In the genomic region with DNA sequence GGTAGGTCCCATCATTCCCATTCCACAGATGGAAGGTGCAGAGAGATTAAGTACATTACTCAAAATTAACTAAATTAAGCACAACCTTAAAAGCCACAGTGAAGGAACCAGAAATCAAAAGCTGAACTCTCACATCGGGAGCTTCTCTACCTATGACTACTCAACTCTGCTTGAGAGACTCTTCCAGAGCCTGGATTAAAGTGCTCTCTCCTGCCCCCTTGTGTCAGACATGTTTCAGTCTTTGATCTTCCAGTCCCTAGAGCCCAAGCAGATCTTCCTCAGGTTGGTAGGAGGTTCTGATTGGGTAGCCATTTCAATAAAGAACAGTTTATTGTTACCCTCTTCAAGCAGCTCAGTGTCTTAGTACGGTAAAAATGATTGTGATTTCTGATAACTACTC, we compare ENCODE assay signal across 10 mouse cellular contexts. TPM values are rescaled to one million over a fixed set of nuclear protein-coding genes. Genes with fewer than 3 reads are reported as not detected.
DNase-seq lines count a peak whose midpoint lies in the region; ATAC-seq and TF ChIP-seq lines count a peak whose summit lies in the region.
"Had no signal": no experiment of that assay in that cellular context is flagged by ENCODE, and none has a peak within 500 bp of the region (broad histone marks: within the 10 kb centered on the region; RNA-seq: fewer than 3 reads in every experiment).

No protein-coding gene starts in this region.

- no peaks in the 10 kb centered on the region for H3K79me3 ChIP-seq in C2C12 (ENCODE audit: low read depth)

- H3K4me2 ChIP-seq in forebrain, embryonic 11.5 days (ENCODE audit: low read depth, low read length, severe bottlenecking) = no peak overlapping the region
- H3K4me2 ChIP-seq: heart, embryonic 15.5 days; neural tube, embryonic 12.5 days had no signal

- peak; percentile 54 for DNase-seq in forebrain, embryonic 11.5 days (ENCODE audit: low spot score)
- no peak for DNase-seq in forebrain, embryonic 10.5 days (ENCODE audit: extremely low spot score, low spot score)
- DNase-seq in frontal cortex, adult 2 months (ENCODE audit: extremely low spot score in 1 of 2, low spot score in 1 of 2) = peak; percentile 18 to 88
- DNase-seq in kidney, postnatal 4 days = peak; percentile 50 to 66
- DNase-seq in lung, postnatal 36 days = peak; percentile 92
- DNase-seq in splenic B cell, adult 2 months (ENCODE audit: low read depth, low spot score) = peak; percentile 92

- H3K36me3 ChIP-seq in forebrain, embryonic 11.5 days (ENCODE audit: control insufficient read depth, insufficient read depth, low read length) = no peaks in the 10 kb centered on the region
- H3K36me3 ChIP-seq in forebrain, embryonic 10.5 days (replicated peaks) = no peaks in the 10 kb centered on the region
- H3K36me3 ChIP-seq in C2C12 (ENCODE audit: control insufficient read depth, insufficient read depth) = no peaks in the 10 kb centered on the region
- H3K36me3 ChIP-seq in splenic B cell, adult 2 months (ENCODE audit: control insufficient read depth, insufficient read depth, low read length, poor library complexity, severe bottlenecking) = no peaks in the 10 kb centered on the region
- H3K36me3 ChIP-seq: heart, embryonic 15.5 days; neural tube, embryonic 12.5 days had no signal

- no peaks in the 10 kb centered on the region for H3K4me1 ChIP-seq in forebrain, embryonic 11.5 days (replicated peaks; ENCODE audit: control insufficient read depth, insufficient read depth, low read length)
- H3K4me1 ChIP-seq in forebrain, embryonic 10.5 days = peaks cover 4% of the 10 kb centered on the region
- H3K4me1 ChIP-seq in bone marrow, adult 2 months (ENCODE audit: control insufficient read depth, insufficient read depth, low read length) = no peaks in the 10 kb centered on the region
- H3K4me1 ChIP-seq: neural tube, embryonic 12.5 days had no signal

- H3K9ac ChIP-seq in forebrain, embryonic 11.5 days (ENCODE audit: low read length) = no peak overlapping the region
- H3K9ac ChIP-seq: heart, embryonic 15.5 days; neural tube, embryonic 12.5 days had no signal

- H3ac ChIP-seq in C2C12 (ENCODE audit: control insufficient read depth, insufficient read length, low read depth) = no peak overlapping the region

- no peaks in the 10 kb centered on the region for H3K9me3 ChIP-seq in forebrain, embryonic 11.5 days (ENCODE audit: control insufficient read depth, low read length)
- H3K9me3 ChIP-seq in forebrain, embryonic 10.5 days = no peaks in the 10 kb centered on the region
- H3K9me3 ChIP-seq: heart, embryonic 15.5 days; neural tube, embryonic 12.5 days had no signal

- no peak for TF ChIP-seq POLR2A in bone marrow, adult 2 months (IDR thresholded peaks at IDR 0.05; ENCODE audit: borderline replicate concordance, control insufficient read depth, low read depth, low read length)

- H3K4me3 ChIP-seq in forebrain, embryonic 11.5 days (ENCODE audit: low read depth, low read length) = no peak overlapping the region
- H3K4me3 ChIP-seq in forebrain, embryonic 10.5 days = no peak overlapping the region
- H3K4me3 ChIP-seq in C2C12 (ENCODE audit: insufficient read depth, poor library complexity, severe bottlenecking) = no peak overlapping the region
- H3K4me3 ChIP-seq in bone marrow, adult 2 months (replicated peaks; ENCODE audit: control insufficient read depth, low read depth, low read length) = no peak overlapping the region
- H3K4me3 ChIP-seq: heart, embryonic 15.5 days; neural tube, embryonic 12.5 days had no signal

- peak; percentile 3 for TF ChIP-seq CTCF in C2C12 (IDR thresholded peaks at IDR 0.05; ENCODE audit: control insufficient read depth, insufficient read depth, insufficient read length)
- TF ChIP-seq CTCF in bone marrow, adult 2 months (IDR thresholded peaks at IDR 0.05; ENCODE audit: control insufficient read depth, insufficient read depth, low read length) = peak; percentile 46

- WGBS in forebrain, embryonic 11.5 days = 80% methylated on average over 2 of the region's 2 CpGs
- 79% methylated on average over 2 of the region's 2 CpGs for WGBS in forebrain, embryonic 10.5 days
- 33% methylated on average over 2 of the region's 2 CpGs for WGBS in bone marrow, adult 2 months

- no peak overlapping the region for H3K27ac ChIP-seq in forebrain, embryonic 11.5 days (ENCODE audit: low read depth, low read length)
- no peak overlapping the region for H3K27ac ChIP-seq in forebrain, embryonic 10.5 days
- H3K27ac ChIP-seq in bone marrow, adult 2 months (ENCODE audit: control insufficient read depth, insufficient read depth, low read depth, low read length, poor library complexity) = no peak overlapping the region
- H3K27ac ChIP-seq: heart, embryonic 15.5 days; neural tube, embryonic 12.5 days had no signal

- ATAC-seq in forebrain, embryonic 11.5 days (replicated peaks; ENCODE audit: low FRiP score) = no peak

- no peaks in the 10 kb centered on the region for H3K27me3 ChIP-seq in forebrain, embryonic 11.5 days (ENCODE audit: control insufficient read depth, insufficient read depth, low read length)
- H3K27me3 ChIP-seq in forebrain, embryonic 10.5 days (ENCODE audit: poor library complexity, severe bottlenecking) = no peaks in the 10 kb centered on the region
- no peaks in the 10 kb centered on the region for H3K27me3 ChIP-seq in C2C12 (ENCODE audit: control insufficient read depth, insufficient read depth, insufficient read length)
- H3K27me3 ChIP-seq in splenic B cell, adult 2 months (ENCODE audit: control insufficient read depth, insufficient read depth, low read length, poor library complexity, severe bottlenecking) = no peaks in the 10 kb centered on the region
- H3K27me3 ChIP-seq: heart, embryonic 15.5 days; neural tube, embryonic 12.5 days had no signal

- no peaks in the 10 kb centered on the region for H3K79me2 ChIP-seq in C2C12 (ENCODE audit: control insufficient read depth, insufficient read depth)

TF ChIP-seq in C2C12, 6 proteins besides CTCF, POLR2A, EP300 and RAD21:
- no peak for TF ChIP-seq FOSL1 (IDR thresholded peaks at IDR 0.05; ENCODE audit: insufficient read depth, low read length, poor library complexity, severe bottlenecking)
- TF ChIP-seq USF1 (IDR thresholded peaks at IDR 0.05; ENCODE audit: low read depth) = no peak
- TF ChIP-seq MYOD1 (IDR thresholded peaks at IDR 0.05; ENCODE audit: control insufficient read depth, insufficient read length, low read depth) = no peak
- TF ChIP-seq MAX (IDR thresholded peaks at IDR 0.05) = no peak
- no peak for TF ChIP-seq MYOG (IDR thresholded peaks at IDR 0.05; ENCODE audit: control insufficient read depth, extremely low read depth, insufficient read length)
- no peak for TF ChIP-seq CEBPB (IDR thresholded peaks at IDR 0.05; ENCODE audit: low read depth)

RNA-seq across cellular contexts. Expression of a gene that starts 6.5 kb away (rescaled TPM):
- polyA plus RNA-seq in forebrain, embryonic 11.5 days (2014; fragmentation: Nextera tagmentation; extraction: Ambion mirVana) = 0.55 and 0.96 TPM in 2 replicates
- 0.36 and 0.47 TPM in 2 replicates for polyA plus RNA-seq in forebrain, embryonic 10.5 days (2016; fragmentation: Nextera tagmentation; extraction: Ambion mirVana)
- polyA plus RNA-seq in C2C12 (2012; fragmentation: generic; extraction: Trizol) = 1.1 TPM
- polyA plus RNA-seq in bone marrow, adult 2 months (2011; ENCODE audit: insufficient read depth, insufficient read length, low replicate concordance, missing spikeins) = 0.70 and 1.1 TPM in 2 replicates
- polyA plus RNA-seq in frontal cortex, adult 2 months (2012; rRNA removed) = 5.2 and 6.3 TPM in 2 replicates

RNA-seq across cellular contexts. Expression of a gene that starts 18.4 kb away (rescaled TPM):
- 102 and 119 TPM in 2 replicates for polyA plus RNA-seq in forebrain, embryonic 11.5 days (2014; fragmentation: Nextera tagmentation; extraction: Ambion mirVana)
- 82.1 and 84.3 TPM in 2 replicates for polyA plus RNA-seq in forebrain, embryonic 10.5 days (2016; fragmentation: Nextera tagmentation; extraction: Ambion mirVana)
- 30.5 TPM for polyA plus RNA-seq in C2C12 (2012; fragmentation: generic; extraction: Trizol)
- polyA plus RNA-seq in bone marrow, adult 2 months (2011; ENCODE audit: insufficient read depth, insufficient read length, low replicate concordance, missing spikeins) = 5.8 and 13.7 TPM in 2 replicates
- 96.1 and 112 TPM in 2 replicates for polyA plus RNA-seq in frontal cortex, adult 2 months (2012; rRNA removed)

RNA-seq across cellular contexts. Expression of a gene that starts 40.6 kb away (rescaled TPM):
- 19.4 and 28.0 TPM in 2 replicates for polyA plus RNA-seq in forebrain, embryonic 11.5 days (2014; fragmentation: Nextera tagmentation; extraction: Ambion mirVana)
- polyA plus RNA-seq in forebrain, embryonic 10.5 days (2016; fragmentation: Nextera tagmentation; extraction: Ambion mirVana) = 3.6 and 4.1 TPM in 2 replicates
- 24.4 TPM for polyA plus RNA-seq in C2C12 (2012; fragmentation: generic; extraction: Trizol)
- 10.4 and 18.8 TPM in 2 replicates for polyA plus RNA-seq in bone marrow, adult 2 months (2011; ENCODE audit: insufficient read depth, insufficient read length, low replicate concordance, missing spikeins)
- 33.2 and 37.6 TPM in 2 replicates for polyA plus RNA-seq in frontal cortex, adult 2 months (2012; rRNA removed)
